Mouse (Mus musculus) G1E (cell line): ENCODE results near the gene Astn1. TPM values are rescaled to one million over a fixed set of nuclear protein-coding genes. Genes with fewer than 3 reads are reported as not detected.

ENCODE experiments used
- ATAC-seq: 2 replicates; pipeline ENCODE4 v1.8.0; 2016; ENCODE audit warnings: mild to moderate bottlenecking; ENCODE audit not compliant: insufficient number of reproducible peaks, poor library complexity, low FRiP score, severe bottlenecking; ENCODE audit errors: extremely low read depth
- DNase-seq: peaks from one replicate; pipeline ENCODE4 v3.0.0; 2012; ENCODE audit warnings: low spot score
- H3K27me3 ChIP-seq: 2 replicates; pipeline ENCODE4 v1.6.1; 2012; ENCODE audit warnings: mild to moderate bottlenecking, low read length, inconsistent platforms; ENCODE audit not compliant: insufficient read depth
- H3K36me3 ChIP-seq: replicated peaks from 2 replicates; pipeline ENCODE3; 2012; ENCODE audit warnings: mild to moderate bottlenecking, inconsistent platforms
- H3K4me1 ChIP-seq: 2 replicates; pipeline ENCODE4 v1.6.1; 2012; ENCODE audit warnings: low read depth, low read length, inconsistent platforms, mixed read lengths; ENCODE audit not compliant: insufficient read depth
- H3K4me3 ChIP-seq: 2 replicates; pipeline ENCODE4 v1.5.1; 2012; ENCODE audit warnings: low read depth, mild to moderate bottlenecking, inconsistent platforms, low read length, moderate library complexity, mixed read lengths
- H3K9me3 ChIP-seq: replicated peaks from 2 replicates; pipeline ENCODE4 v1.6.1; 2012; ENCODE audit warnings: inconsistent platforms
- CTCF ChIP-seq: IDR thresholded peaks from 2 replicates; pipeline ENCODE4 v1.5.1; 2012; ENCODE audit warnings: low read depth, low read length, inconsistent platforms, mixed read lengths
- GATA1 ChIP-seq: IDR thresholded peaks from 2 replicates; pipeline ENCODE4 v1.6.1; 2012; ENCODE audit warnings: borderline replicate concordance, low read length, inconsistent platforms, mixed read lengths
- GATA2 ChIP-seq: IDR thresholded peaks from 2 replicates; pipeline ENCODE4 v1.6.1; 2012; ENCODE audit warnings: low read depth, low read length, inconsistent platforms, borderline replicate concordance
- POLR2AphosphoS5 ChIP-seq: IDR thresholded peaks from 2 replicates; pipeline ENCODE4 v1.6.1; 2012; ENCODE audit warnings: low read depth, low read length, inconsistent platforms; ENCODE audit not compliant: insufficient replicate concordance
- TAL1 ChIP-seq: conservative IDR thresholded peaks from 2 replicates; pipeline ENCODE4 v1.6.1; 2012; ENCODE audit warnings: low read depth, low read length, inconsistent platforms, mixed read lengths
- polyA plus RNA-seq: library from polyadenylated mRNA; stranded (reverse); fragments of >175 nt; gene quantifications from 2 replicates; pipeline ENCODE4 v1.2.3, GENCODE M21; 2012
- total RNA-seq, 2 experiments: library from RNA; stranded (forward) in 1 of 2; stranded (reverse) in 1 of 2; fragments of 200-1000 nt in 1 of 2; fragments of >200 nt in 1 of 2; fragmentation: Nextera tagmentation in 1 of 2; gene quantifications; 2 replicates each; pipeline ENCODE4 v1.2.3; 2014 to 2017

Gene Astn1
- total and polyA plus RNA-seq, 3 experiments, result 0.08 to 0.16 TPM; not detected in 1

- Histone ChIP-seq H3K36me3 (no peaks in the 10 kb centered on the region), H3K4me1 (no peaks in the 10 kb centered on the region), H3K9me3 (peaks cover 34% of the 10 kb centered on the region), H3K27me3 (no peaks in the 10 kb centered on the region), H3K4me3 (no peak overlapping the region)
- ATAC-seq (no peak), DNase-seq (no peak)
- TF ChIP-seq TAL1, result no peak
Observed at GRCm38 (mm10) chr1:158355177-158356050, 6.7 kb upstream of the Astn1 start.

GRCm38 (mm10) chr1:158356051-158356461 lies 6.0 kb upstream of the Astn1 start, which contains the start of gene Brinp2:
TSS of gene Brinp2 (minus strand) at chr1:158356326.
- ATAC-seq, result no peak
- TF ChIP-seq CTCF (no peak), GATA2 (no peak), GATA1 (no peak), TAL1 (no peak), POLR2AphosphoS5 (no peak)
- no peaks in the 10 kb centered on the region for H3K27me3 ChIP-seq
- no peak for DNase-seq
- no peaks in the 10 kb centered on the region for H3K36me3 ChIP-seq
- no peaks in the 10 kb centered on the region for H3K4me1 ChIP-seq
- peaks cover 34% of the 10 kb centered on the region for H3K9me3 ChIP-seq
- H3K4me3 ChIP-seq, result no peak within 1 kb of the TSS; the same call in 1 of the 2 replicates

GRCm38 (mm10) chr1:158362292-158363101 lies 424 bp downstream of the Astn1 start:
- H3K4me3 ChIP-seq, result no peak overlapping the region; the same call in 1 of the 2 replicates
- no peaks in the 10 kb centered on the region for H3K36me3 ChIP-seq
- H3K9me3 ChIP-seq, result peaks cover 22% of the 10 kb centered on the region
- no peak for ATAC-seq
- no peak for DNase-seq
- TF ChIP-seq GATA2, result no peak
- no peaks in the 10 kb centered on the region for H3K27me3 ChIP-seq
- H3K4me1 ChIP-seq, result no peaks in the 10 kb centered on the region

GRCm38 (mm10) chr1:158364461-158364860 lies 2.4 kb downstream of the Astn1 start:
- Histone ChIP-seq H3K4me3 (no peak overlapping the region), H3K4me1 (no peaks in the 10 kb centered on the region), H3K9me3 (peaks cover 22% of the 10 kb centered on the region), H3K36me3 (no peaks in the 10 kb centered on the region), H3K27me3 (no peaks in the 10 kb centered on the region)
- no peak for ATAC-seq
- TF ChIP-seq GATA1 (no peak), TAL1 (no peak)
- no peak for DNase-seq

DNA sequence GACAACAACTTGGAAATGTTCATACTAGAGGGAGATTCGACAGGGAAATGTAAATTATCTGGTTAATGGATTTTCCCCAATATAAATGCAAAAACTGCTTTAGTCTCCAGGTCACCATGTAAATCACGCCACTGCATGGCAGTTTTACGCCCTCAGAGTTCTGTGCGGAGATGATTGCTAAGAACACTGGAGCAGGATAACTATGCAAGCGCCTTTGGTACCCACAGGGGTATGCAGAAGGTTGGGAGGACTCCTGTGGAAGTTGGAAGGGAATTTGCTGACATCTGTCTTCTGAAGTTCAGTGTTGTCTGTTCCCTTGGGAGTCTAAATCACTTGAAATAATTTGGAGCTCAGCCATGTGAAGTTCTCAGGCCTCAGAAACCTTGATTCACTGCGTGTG lies 20.2 kb downstream of the Astn1 start:
- Histone ChIP-seq H3K4me1 (no peaks in the 10 kb centered on the region), H3K9me3 (peaks cover 11% of the 10 kb centered on the region), H3K4me3 (no peak overlapping the region), H3K27me3 (no peaks in the 10 kb centered on the region), H3K36me3 (no peaks in the 10 kb centered on the region)
- ATAC-seq, result no peak
- DNase-seq, result no peak
- TF ChIP-seq CTCF (no peak), POLR2AphosphoS5 (no peak), GATA2 (no peak), GATA1 (no peak), TAL1 (no peak)

DNA sequence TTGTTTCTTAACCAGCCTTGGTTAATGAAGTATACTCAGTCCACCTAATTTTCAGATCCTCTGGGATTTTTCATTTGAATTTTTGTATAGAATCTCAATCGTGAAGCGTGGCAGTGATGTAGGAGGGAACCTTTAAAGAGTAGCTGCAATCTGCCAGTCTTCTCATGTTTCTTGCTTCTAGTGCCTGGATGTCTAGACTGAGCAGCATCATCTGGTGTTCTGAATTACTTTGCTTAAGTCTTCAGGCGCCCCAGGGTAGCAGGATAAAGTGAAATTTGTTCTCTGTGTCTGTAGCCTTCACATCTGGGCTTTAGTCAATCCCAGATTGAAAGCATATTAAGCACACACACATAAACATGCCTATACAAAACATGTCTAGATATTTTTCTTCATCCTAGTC lies 21.1 kb downstream of the Astn1 start:
- Histone ChIP-seq H3K4me3 (no peak overlapping the region), H3K4me1 (no peaks in the 10 kb centered on the region), H3K27me3 (no peaks in the 10 kb centered on the region), H3K36me3 (no peaks in the 10 kb centered on the region), H3K9me3 (peaks cover 11% of the 10 kb centered on the region)
- no peak for DNase-seq
- ATAC-seq, result no peak
- no peak for TF ChIP-seq GATA2
- TF ChIP-seq GATA1, result no peak
- TF ChIP-seq POLR2AphosphoS5, result no peak
- no peak for TF ChIP-seq CTCF
- TF ChIP-seq TAL1, result no peak
